Mouse (Mus musculus): ENCODE data around the gene Mlc1. TPM values are rescaled to one million over a fixed set of nuclear protein-coding genes. Genes with fewer than 3 reads are reported as not detected.

Mlc1 gene
- polyA plus RNA-seq, 1 experiment from 2014 or later, result not detected

DNA sequence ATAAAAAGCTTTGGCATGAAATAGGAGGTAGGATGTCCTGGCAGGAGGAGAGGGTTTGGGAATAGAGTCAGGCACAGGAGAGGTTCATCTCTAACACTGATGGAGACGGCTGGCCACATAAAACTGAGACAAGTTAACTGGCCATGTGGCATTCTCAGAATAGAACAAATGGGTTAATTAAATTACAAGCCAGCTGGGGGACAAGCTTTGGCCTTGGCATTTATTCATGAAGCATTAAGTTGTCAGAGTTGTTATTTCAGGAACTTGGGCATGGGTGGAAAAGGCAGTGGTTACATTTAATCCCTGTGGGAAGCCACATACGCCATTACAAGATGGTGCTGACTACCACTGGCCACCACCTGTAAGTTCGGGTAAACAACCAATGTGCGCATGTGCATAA, 27.6 kb downstream of the Mlc1 start:
- Histone ChIP-seq H3K27me3 (ENCODE audit: control insufficient read depth, insufficient read depth, low read length) (no peaks in the 10 kb centered on the region), H3K4me3 (ENCODE audit: low read depth, low read length) (no peak overlapping the region), H3K36me3 (ENCODE audit: control insufficient read depth, insufficient read depth, low read length) (no peaks in the 10 kb centered on the region), H3K4me1 (replicated peaks; ENCODE audit: control insufficient read depth, insufficient read depth) (no peaks in the 10 kb centered on the region), H3K4me2 (replicated peaks; ENCODE audit: low read depth) (no peak overlapping the region), H3K27ac (replicated peaks) (no peak overlapping the region), H3K9me3 (ENCODE audit: control insufficient read depth, low read length) (no peaks in the 10 kb centered on the region), H3K9ac (ENCODE audit: low read length) (no peak overlapping the region)
- WGBS, result 77% methylated on average over 4 of the region's 4 CpGs
- DNase-seq (ENCODE audit: low spot score), result no peak
- TF ChIP-seq EP300 (optimal IDR thresholded peaks at IDR 0.05) (no peak), CTCF (IDR thresholded peaks at IDR 0.05; ENCODE audit: low read depth) (no peak)
- no peak for ATAC-seq (ENCODE audit: low FRiP score, low TSS enrichment)

DNA sequence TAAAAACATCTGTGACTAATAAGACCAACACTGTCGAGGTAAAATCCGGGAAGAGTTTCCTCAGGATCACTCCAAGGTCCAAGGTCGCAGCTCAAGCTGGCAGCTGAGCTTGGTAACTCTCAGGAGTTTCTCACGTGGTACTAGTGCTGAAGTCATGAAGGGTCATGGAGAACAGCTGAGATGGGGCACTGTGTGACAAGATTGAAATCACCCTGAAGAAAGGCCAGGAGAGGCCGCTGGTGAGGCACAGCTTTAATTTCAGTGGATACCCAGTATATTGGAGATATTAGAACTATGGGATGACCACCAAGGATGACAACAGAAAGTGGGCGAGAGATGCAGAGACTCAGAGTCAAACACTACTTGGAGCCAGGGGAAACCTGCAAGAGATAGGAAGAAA, 32.0 kb downstream of the Mlc1 start:
- no peak overlapping the region for H3K4me2 ChIP-seq (replicated peaks; ENCODE audit: low read depth)
- WGBS, result 48% methylated on average over 6 of the region's 6 CpGs
- no peaks in the 10 kb centered on the region for H3K4me1 ChIP-seq (replicated peaks; ENCODE audit: control insufficient read depth, insufficient read depth)
- no peak overlapping the region for H3K9ac ChIP-seq (ENCODE audit: low read length)
- ATAC-seq (ENCODE audit: low FRiP score, low TSS enrichment), result no peak
- DNase-seq (ENCODE audit: low spot score), result no peak
- no peaks in the 10 kb centered on the region for H3K27me3 ChIP-seq (ENCODE audit: control insufficient read depth, insufficient read depth, low read length)
- no peak overlapping the region for H3K27ac ChIP-seq (replicated peaks)
- no peaks in the 10 kb centered on the region for H3K9me3 ChIP-seq (ENCODE audit: control insufficient read depth, low read length)
- no peak for TF ChIP-seq EP300 (optimal IDR thresholded peaks at IDR 0.05)
- peak; percentile 35 for TF ChIP-seq CTCF (IDR thresholded peaks at IDR 0.05; ENCODE audit: low read depth)
- no peaks in the 10 kb centered on the region for H3K36me3 ChIP-seq (ENCODE audit: control insufficient read depth, insufficient read depth, low read length)
- H3K4me3 ChIP-seq (ENCODE audit: low read depth, low read length), result no peak overlapping the region

DNA sequence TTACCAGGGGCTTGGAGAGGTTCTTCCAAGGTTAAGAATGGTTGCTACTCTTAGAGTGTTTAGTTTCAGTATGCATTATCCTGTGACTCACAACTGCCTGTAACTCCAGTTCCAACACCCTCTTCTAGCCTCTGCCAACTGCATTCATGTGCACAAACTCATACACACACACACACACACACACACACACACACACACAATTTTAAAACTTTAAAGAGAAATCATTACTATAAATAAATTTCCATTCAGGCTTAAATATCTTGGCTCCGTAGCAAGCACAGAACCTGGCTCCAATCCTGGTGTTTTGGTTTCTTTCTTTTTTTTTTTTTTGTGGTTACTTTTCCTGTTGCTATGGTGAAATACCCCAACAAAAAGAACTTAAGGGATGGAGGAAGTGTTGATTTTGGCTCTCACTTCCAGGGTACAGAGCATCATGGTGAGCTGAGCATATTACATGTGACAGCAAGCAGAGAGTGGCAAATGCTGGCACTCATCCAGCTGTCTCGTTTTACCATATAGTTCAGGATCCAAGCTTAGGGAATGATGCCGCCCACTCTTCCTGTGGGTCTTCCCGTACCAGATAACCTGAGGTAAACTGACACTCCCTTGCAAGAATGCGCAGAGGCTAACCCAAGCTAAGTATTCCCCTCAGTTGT, 34.8 kb downstream of the Mlc1 start:
- no peak for ATAC-seq (ENCODE audit: low FRiP score, low TSS enrichment)
- H3K36me3 ChIP-seq (ENCODE audit: control insufficient read depth, insufficient read depth, low read length), result no peaks in the 10 kb centered on the region
- H3K9me3 ChIP-seq (ENCODE audit: control insufficient read depth, low read length), result no peaks in the 10 kb centered on the region
- H3K27ac ChIP-seq (replicated peaks), result no peak overlapping the region
- no peaks in the 10 kb centered on the region for H3K27me3 ChIP-seq (ENCODE audit: control insufficient read depth, insufficient read depth, low read length)
- no peak for TF ChIP-seq EP300 (optimal IDR thresholded peaks at IDR 0.05)
- no peak for TF ChIP-seq CTCF (IDR thresholded peaks at IDR 0.05; ENCODE audit: low read depth)
- H3K4me3 ChIP-seq (ENCODE audit: low read depth, low read length), result no peak overlapping the region
- DNase-seq (ENCODE audit: low spot score), result no peak
- no peaks in the 10 kb centered on the region for H3K4me1 ChIP-seq (replicated peaks; ENCODE audit: control insufficient read depth, insufficient read depth)
- H3K4me2 ChIP-seq (replicated peaks; ENCODE audit: low read depth), result no peak overlapping the region
- WGBS, result 64% methylated on average over 5 of the region's 5 CpGs
- no peak overlapping the region for H3K9ac ChIP-seq (ENCODE audit: low read length)

DNA sequence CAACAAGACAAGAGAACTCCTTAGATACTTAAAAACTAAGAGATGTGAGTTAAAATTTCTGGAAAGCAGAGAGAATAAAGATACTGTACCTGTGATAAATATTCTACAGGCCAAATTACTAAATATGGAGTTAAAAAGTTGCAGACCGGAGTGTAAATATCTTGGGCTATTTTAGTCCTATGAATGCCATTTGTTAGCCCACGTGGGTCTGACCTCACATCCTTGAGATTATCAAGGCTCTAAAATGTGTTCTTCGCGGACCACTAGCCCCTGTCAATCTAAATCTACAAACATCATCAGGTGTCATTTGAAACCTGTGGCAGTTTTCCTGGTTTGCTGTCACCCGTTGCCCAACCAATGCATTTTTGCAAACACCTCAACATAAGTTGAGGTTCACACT, 36.0 kb downstream of the Mlc1 start:
- WGBS, result 60% methylated on average over 5 of the region's 5 CpGs
- Histone ChIP-seq H3K27me3 (ENCODE audit: control insufficient read depth, insufficient read depth, low read length) (no peaks in the 10 kb centered on the region), H3K36me3 (ENCODE audit: control insufficient read depth, insufficient read depth, low read length) (no peaks in the 10 kb centered on the region), H3K4me2 (replicated peaks; ENCODE audit: low read depth) (no peak overlapping the region), H3K9ac (ENCODE audit: low read length) (no peak overlapping the region), H3K9me3 (ENCODE audit: control insufficient read depth, low read length) (no peaks in the 10 kb centered on the region), H3K27ac (replicated peaks) (no peak overlapping the region), H3K4me1 (replicated peaks; ENCODE audit: control insufficient read depth, insufficient read depth) (no peaks in the 10 kb centered on the region), H3K4me3 (ENCODE audit: low read depth, low read length) (no peak overlapping the region)
- no peak for ATAC-seq (ENCODE audit: low FRiP score, low TSS enrichment)
- TF ChIP-seq EP300 (optimal IDR thresholded peaks at IDR 0.05) (no peak), CTCF (IDR thresholded peaks at IDR 0.05; ENCODE audit: low read depth) (no peak)
- no peak for DNase-seq (ENCODE audit: low spot score)

DNA sequence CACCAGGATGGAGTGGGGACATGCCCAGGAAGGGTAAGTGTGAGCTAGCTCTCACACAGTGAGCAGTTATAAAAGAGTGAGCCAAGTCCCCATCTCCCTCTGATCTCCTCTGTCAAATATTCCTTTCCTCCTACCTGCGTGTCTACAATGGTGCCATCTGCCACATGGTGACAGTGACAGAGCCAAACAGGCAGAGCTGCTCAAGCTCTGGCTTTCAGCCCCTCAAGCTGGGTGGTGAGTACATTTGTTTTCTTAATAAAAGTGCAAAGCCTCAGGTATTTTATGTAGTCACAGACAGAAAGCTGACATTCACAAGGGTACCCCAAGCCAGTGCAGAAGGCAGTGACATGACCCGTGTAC, 41.5 kb downstream of the Mlc1 start:
- Histone ChIP-seq H3K9ac (ENCODE audit: low read length) (no peak overlapping the region), H3K4me1 (replicated peaks; ENCODE audit: control insufficient read depth, insufficient read depth) (no peaks in the 10 kb centered on the region), H3K4me3 (ENCODE audit: low read depth, low read length) (no peak overlapping the region), H3K9me3 (ENCODE audit: control insufficient read depth, low read length) (no peaks in the 10 kb centered on the region), H3K27me3 (ENCODE audit: control insufficient read depth, insufficient read depth, low read length) (no peaks in the 10 kb centered on the region), H3K27ac (replicated peaks) (no peak overlapping the region), H3K4me2 (replicated peaks; ENCODE audit: low read depth) (no peak overlapping the region), H3K36me3 (ENCODE audit: control insufficient read depth, insufficient read depth, low read length) (no peaks in the 10 kb centered on the region)
- no peak for DNase-seq (ENCODE audit: low spot score)
- TF ChIP-seq CTCF (IDR thresholded peaks at IDR 0.05; ENCODE audit: low read depth) (no peak), EP300 (optimal IDR thresholded peaks at IDR 0.05) (no peak)
- ATAC-seq (ENCODE audit: low FRiP score, low TSS enrichment), result no peak
- 77% methylated on average over 2 of the region's 2 CpGs for WGBS

DNA sequence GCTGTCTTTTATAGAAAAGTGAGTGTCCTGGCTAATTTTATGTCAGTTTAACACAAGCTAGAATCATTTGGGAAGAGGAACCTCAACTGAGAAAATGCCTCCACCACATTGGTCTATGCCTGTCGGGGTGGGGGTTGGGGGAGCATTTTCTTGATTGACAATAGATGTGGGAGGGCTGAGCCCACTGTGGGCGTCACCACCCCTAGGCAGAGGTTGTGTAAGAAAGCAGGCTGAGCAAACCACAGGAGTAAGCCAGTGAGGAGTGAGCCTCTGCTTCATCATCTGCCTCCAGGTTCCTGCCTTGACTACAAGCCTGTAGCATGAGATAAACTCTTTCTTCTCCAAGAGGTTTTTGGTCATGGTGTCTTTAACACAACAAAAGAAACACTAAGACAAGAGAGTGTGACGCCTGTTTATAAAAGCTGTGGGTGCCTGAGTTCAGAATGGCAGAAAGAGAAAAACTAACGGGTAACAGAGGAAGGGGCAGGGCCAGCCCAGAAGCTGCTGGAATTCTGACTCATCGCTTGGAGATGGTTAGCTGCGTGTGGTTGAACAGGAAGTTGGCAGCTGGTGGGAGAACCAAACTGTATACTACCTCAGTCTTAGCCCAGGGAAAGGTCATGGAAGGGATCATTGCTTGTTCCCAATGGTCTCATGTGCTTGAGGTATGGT, 42.1 kb downstream of the Mlc1 start:
- Histone ChIP-seq H3K27me3 (ENCODE audit: control insufficient read depth, insufficient read depth, low read length) (no peaks in the 10 kb centered on the region), H3K27ac (replicated peaks) (no peak overlapping the region), H3K4me3 (ENCODE audit: low read depth, low read length) (no peak overlapping the region), H3K36me3 (ENCODE audit: control insufficient read depth, insufficient read depth, low read length) (no peaks in the 10 kb centered on the region), H3K9ac (ENCODE audit: low read length) (no peak overlapping the region), H3K4me1 (replicated peaks; ENCODE audit: control insufficient read depth, insufficient read depth) (no peaks in the 10 kb centered on the region), H3K4me2 (replicated peaks; ENCODE audit: low read depth) (no peak overlapping the region), H3K9me3 (ENCODE audit: control insufficient read depth, low read length) (no peaks in the 10 kb centered on the region)
- 41% methylated on average over 6 of the region's 6 CpGs for WGBS
- DNase-seq (ENCODE audit: low spot score) (no peak), ATAC-seq (ENCODE audit: low FRiP score, low TSS enrichment) (no peak)
- TF ChIP-seq CTCF (IDR thresholded peaks at IDR 0.05; ENCODE audit: low read depth) (no peak), EP300 (optimal IDR thresholded peaks at IDR 0.05) (no peak)
